In genomic region chr17:33358411-33359384, GRCm38 (mm10) we compare ENCODE assay signal across 8 mouse cellular contexts. TPM values are rescaled to one million over a fixed set of nuclear protein-coding genes. Genes with fewer than 3 reads are reported as not detected.
DNase-seq lines count a peak whose midpoint lies in the region; ATAC-seq and TF ChIP-seq lines count a peak whose summit lies in the region.

Zfp81 (minus strand) TSS chr17:33358878.

- peak within 1 kb of the TSS; percentile 87 for H3K4me3 ChIP-seq in forebrain, embryonic 10.5 days
- peak within 1 kb of the TSS; percentile 89 for H3K4me3 ChIP-seq in heart, embryonic 15.5 days
- peak within 1 kb of the TSS; percentile 83 to 84 for H3K4me3 ChIP-seq in liver, embryonic 14.5 days (ENCODE audit: insufficient read depth in 1 of 2, low read depth in 2 of 2, low read length in 2 of 2)
- peak within 1 kb of the TSS; percentile 89 for H3K4me3 ChIP-seq in neural tube, embryonic 11.5 days (ENCODE audit: low read depth, low read length)
- H3K4me3 ChIP-seq in stomach, postnatal 0 days (ENCODE audit: low read depth, low read length) = peak within 1 kb of the TSS; percentile 87

- H3K4me2 ChIP-seq in heart, embryonic 15.5 days = peak within 1 kb of the TSS; percentile 87
- H3K4me2 ChIP-seq in liver, embryonic 14.5 days (ENCODE audit: low read depth) = peak within 1 kb of the TSS; percentile 84
- peak within 1 kb of the TSS; percentile 56 for H3K4me2 ChIP-seq in neural tube, embryonic 11.5 days (ENCODE audit: low read depth)
- peak within 1 kb of the TSS; percentile 65 for H3K4me2 ChIP-seq in stomach, postnatal 0 days (replicated peaks; ENCODE audit: low read depth)

- peak within 1 kb of the TSS; percentile 92 for H3K27ac ChIP-seq in forebrain, embryonic 10.5 days
- peak within 1 kb of the TSS; percentile 84 for H3K27ac ChIP-seq in heart, embryonic 15.5 days
- peak within 1 kb of the TSS; percentile 60 for H3K27ac ChIP-seq in liver, embryonic 14.5 days
- peak within 1 kb of the TSS; percentile 80 for H3K27ac ChIP-seq in neural tube, embryonic 11.5 days (ENCODE audit: low read depth, low read length)
- peak within 1 kb of the TSS; percentile 84 for H3K27ac ChIP-seq in stomach, postnatal 0 days (replicated peaks)

- H3K9ac ChIP-seq in heart, embryonic 15.5 days = peak within 1 kb of the TSS; percentile 83
- peak within 1 kb of the TSS; percentile 84 for H3K9ac ChIP-seq in liver, embryonic 14.5 days (replicated peaks)
- peak within 1 kb of the TSS; percentile 86 for H3K9ac ChIP-seq in neural tube, embryonic 11.5 days (ENCODE audit: low read length)
- peak within 1 kb of the TSS; percentile 85 for H3K9ac ChIP-seq in stomach, postnatal 0 days (ENCODE audit: low read length)

- DNase-seq in CD8-positive naive resting alpha-beta T cell, adult 2 months (ENCODE audit: low read depth in 2 of 2, low spot score in 2 of 2) = peak; percentile 72 to 86
- peak; percentile 84 for DNase-seq in c-Kit-positive CD71-negative TER-119-negative erythroid progenitor cells, embryonic 14.5 days (ENCODE audit: low read depth)
- peak; percentile 86 for DNase-seq in forebrain, embryonic 10.5 days (ENCODE audit: extremely low spot score, low spot score)
- peak; percentile 88 to 93 for DNase-seq in kidney, postnatal 25 days
- DNase-seq in liver, embryonic 14.5 days (ENCODE audit: low read depth in 3 of 3, low spot score in 3 of 3) = peak; percentile 78 to 81 (median 80)
- DNase-seq in neural tube, embryonic 11.5 days (ENCODE audit: low spot score) = peak; percentile 90
- peak; percentile 88 for DNase-seq in stomach, postnatal 0 days (ENCODE audit: low spot score)

- peak; percentile 100 for ATAC-seq in heart, embryonic 15.5 days (replicated peaks; ENCODE audit: insufficient number of reproducible peaks, insufficient read depth, low FRiP score, low read depth)
- peak; percentile 100 for ATAC-seq in liver, embryonic 14.5 days (ENCODE audit: insufficient read depth)
- ATAC-seq in neural tube, embryonic 11.5 days (ENCODE audit: insufficient read depth, low FRiP score, low TSS enrichment) = peak; percentile 100
- peak; percentile 100 for ATAC-seq in stomach, postnatal 0 days (ENCODE audit: low FRiP score, low TSS enrichment)

- H3K36me3 ChIP-seq in forebrain, embryonic 10.5 days (replicated peaks) = peaks cover 3% of the 10 kb centered on the region
- no peaks in the 10 kb centered on the region for H3K36me3 ChIP-seq in heart, embryonic 15.5 days
- H3K36me3 ChIP-seq in liver, embryonic 14.5 days (replicated peaks; ENCODE audit: control insufficient read depth, insufficient read depth, low read depth) = no peaks in the 10 kb centered on the region
- no peaks in the 10 kb centered on the region for H3K36me3 ChIP-seq in neural tube, embryonic 11.5 days (ENCODE audit: control insufficient read depth, insufficient read depth, low read length)
- H3K36me3 ChIP-seq in stomach, postnatal 0 days (ENCODE audit: control insufficient read depth, insufficient read depth, low read length) = no peaks in the 10 kb centered on the region

- H3K9me3 ChIP-seq in forebrain, embryonic 10.5 days = peaks cover 14% of the 10 kb centered on the region; the same call in 1 of the 2 replicates
- H3K9me3 ChIP-seq in heart, embryonic 15.5 days (replicated peaks) = no peaks in the 10 kb centered on the region
- no peaks in the 10 kb centered on the region for H3K9me3 ChIP-seq in liver, embryonic 14.5 days (ENCODE audit: control insufficient read depth, low read length)
- H3K9me3 ChIP-seq in neural tube, embryonic 11.5 days (ENCODE audit: control insufficient read depth, low read length) = no peaks in the 10 kb centered on the region
- H3K9me3 ChIP-seq in stomach, postnatal 0 days (ENCODE audit: control insufficient read depth, low read length) = no peaks in the 10 kb centered on the region

- no peak for TF ChIP-seq EP300 in liver, embryonic 14.5 days (IDR thresholded peaks at IDR 0.05; ENCODE audit: low read depth)
- no peak for TF ChIP-seq EP300 in stomach, postnatal 0 days (optimal IDR thresholded peaks at IDR 0.05)

- peaks cover 15% of the 10 kb centered on the region for H3K4me1 ChIP-seq in forebrain, embryonic 10.5 days
- H3K4me1 ChIP-seq in heart, embryonic 15.5 days (replicated peaks) = peaks cover 11% of the 10 kb centered on the region
- H3K4me1 ChIP-seq in liver, embryonic 14.5 days (replicated peaks; ENCODE audit: control insufficient read depth in 2 of 2, insufficient read depth in 2 of 2, low read length in 1 of 2) = peaks cover 2 to 7% of the 10 kb centered on the region in 2 experiments; a peak in 3 of 4 replicates
- H3K4me1 ChIP-seq in neural tube, embryonic 11.5 days (ENCODE audit: control insufficient read depth, insufficient read depth, low read length) = 0 out of 2 replicates have a peak, but pooled peaks cover 3% of the 10 kb centered on the region
- H3K4me1 ChIP-seq in stomach, postnatal 0 days (replicated peaks; ENCODE audit: control insufficient read depth, insufficient read depth) = no peaks in the 10 kb centered on the region

- H3K27me3 ChIP-seq in forebrain, embryonic 10.5 days (ENCODE audit: poor library complexity, severe bottlenecking) = no peaks in the 10 kb centered on the region
- H3K27me3 ChIP-seq in heart, embryonic 15.5 days = no peaks in the 10 kb centered on the region
- H3K27me3 ChIP-seq in liver, embryonic 14.5 days (ENCODE audit: control insufficient read depth, insufficient read depth, low read length) = no peaks in the 10 kb centered on the region
- no peaks in the 10 kb centered on the region for H3K27me3 ChIP-seq in neural tube, embryonic 11.5 days (ENCODE audit: control insufficient read depth, insufficient read depth, low read length)
- no peaks in the 10 kb centered on the region for H3K27me3 ChIP-seq in stomach, postnatal 0 days (ENCODE audit: control insufficient read depth, insufficient read depth, low read length)

- peak; percentile 38; the same call in 1 of the 2 replicates for TF ChIP-seq CTCF in liver, embryonic 14.5 days (IDR thresholded peaks at IDR 0.05; ENCODE audit: low read depth)
- peak; percentile 33 for TF ChIP-seq CTCF in stomach, postnatal 0 days (IDR thresholded peaks at IDR 0.05; ENCODE audit: low read depth)

- 4% methylated on average over 47 of the region's 47 CpGs for WGBS in forebrain, embryonic 10.5 days
- 4% methylated on average over 47 of the region's 47 CpGs for WGBS in heart, embryonic 15.5 days
- 5% methylated on average over 47 of the region's 47 CpGs for WGBS in liver, embryonic 14.5 days (ENCODE audit: insufficient replicate concordance)
- WGBS in neural tube, embryonic 11.5 days = 4% methylated on average over 47 of the region's 47 CpGs
- 3% methylated on average over 47 of the region's 47 CpGs for WGBS in stomach, postnatal 0 days

RNA-seq across cellular contexts. Expression of gene Zfp81, which starts in this region (rescaled TPM):
- 12.3 and 13.0 TPM in 2 replicates for polyA plus RNA-seq in forebrain, embryonic 10.5 days (2016; fragmentation: Nextera tagmentation; extraction: Ambion mirVana)
- polyA plus RNA-seq in heart, embryonic 15.5 days (2015; fragmentation: Nextera tagmentation; extraction: Ambion mirVana) = 4.3 and 5.2 TPM in 2 replicates
- polyA plus RNA-seq in liver, embryonic 14.5 days (2012; rRNA removed) = 1.3 and 1.8 TPM in 2 replicates
- polyA plus RNA-seq in liver, embryonic 14.5 days (2014; fragmentation: Nextera tagmentation; extraction: Ambion mirVana) = 3.1 and 4.4 TPM in 2 replicates
- 17.9 and 18.9 TPM in 2 replicates for polyA plus RNA-seq in neural tube, embryonic 11.5 days (2014; fragmentation: Nextera tagmentation; extraction: Ambion mirVana)
- 3.2 and 3.6 TPM in 2 replicates for polyA plus RNA-seq in stomach, postnatal 0 days (2015; fragmentation: Nextera tagmentation; extraction: Ambion mirVana)

Comparison
In these comparisons a context has a peak if more than half of its experiments do, and no peak if none do; other contexts are left out.
1. Peak in every context shown above with its lines: DNase-seq, ATAC-seq, H3K4me3 ChIP-seq and H3K27ac ChIP-seq.